Mouse (Mus musculus): ENCODE measurements around the gene Hspe1.

- no peak for TF ChIP-seq CTCF (IDR thresholded peaks at IDR 0.05; ENCODE audit: extremely low read depth, insufficient read depth, insufficient read length, insufficient replicate concordance)
- no peak for TF ChIP-seq POLR2A (IDR thresholded peaks at IDR 0.05; ENCODE audit: low read depth, low read length)
Measured at GRCm38 (mm10) chr1:55106919-55107585, 19.1 kb downstream of the Hspe1 start.
